Comparison of ENCODE assay signal across 8 mouse cellular contexts in the genomic region with DNA sequence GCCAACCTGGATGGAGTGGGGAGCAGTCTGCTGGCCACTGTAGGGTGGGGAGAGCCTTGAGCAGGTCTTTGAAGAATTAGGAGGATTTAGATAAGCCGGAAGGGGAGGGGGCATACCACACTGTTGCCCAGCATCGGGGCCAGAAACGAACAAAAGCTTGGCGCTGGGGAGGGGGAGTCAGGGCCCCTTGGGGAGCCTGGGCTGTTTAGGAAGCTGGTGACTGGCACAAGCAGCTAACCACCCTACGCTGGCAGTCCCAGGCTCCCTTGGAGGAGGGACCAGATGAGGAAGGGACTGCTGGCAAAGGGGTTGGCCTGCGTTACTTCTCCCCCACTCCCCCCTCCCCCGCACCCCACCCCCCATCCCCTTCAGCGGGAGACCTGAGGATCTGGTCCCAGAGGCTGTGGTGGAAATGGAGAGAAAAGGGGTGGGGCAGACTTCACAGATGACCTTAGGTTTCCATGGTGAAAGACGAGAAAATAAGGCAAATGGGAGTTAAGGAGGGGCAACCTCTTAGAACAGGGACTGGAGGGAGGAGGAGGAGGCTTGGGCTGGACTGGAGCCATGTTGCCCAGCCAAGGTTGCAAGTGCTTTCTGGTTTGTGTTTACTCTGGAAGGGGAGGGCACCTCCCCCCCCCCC. TPM values are rescaled to one million over a fixed set of nuclear protein-coding genes. Genes with fewer than 3 reads are reported as not detected.
DNase-seq lines count a peak whose midpoint lies in the region; ATAC-seq and TF ChIP-seq lines count a peak whose summit lies in the region.

No protein-coding gene starts in this region.

- peaks cover 95% of the 10 kb centered on the region for H3K4me1 ChIP-seq in embryonic facial prominence, embryonic 10.5 days
- H3K4me1 ChIP-seq in hindbrain, embryonic 10.5 days (replicated peaks): peaks cover 80% of the 10 kb centered on the region
- H3K4me1 ChIP-seq in limb, embryonic 14.5 days (ENCODE audit: control insufficient read depth, insufficient read depth, low read length): peaks cover 62% of the 10 kb centered on the region
- H3K4me1 ChIP-seq in midbrain, embryonic 15.5 days: peaks cover 33% of the 10 kb centered on the region

- 0 out of 2 replicates have a peak overlapping the region, but pooled peaks have one; percentile 34 for H3K9ac ChIP-seq in limb, embryonic 14.5 days (ENCODE audit: low read depth, low read length, severe bottlenecking)
- H3K9ac ChIP-seq in midbrain, embryonic 15.5 days: no peak overlapping the region

- WGBS in embryonic facial prominence, embryonic 10.5 days: 1% methylated on average over 9 of the region's 9 CpGs
- under 1% methylated on average over 9 of the region's 9 CpGs for WGBS in hindbrain, embryonic 10.5 days
- WGBS in limb, embryonic 14.5 days: 10% methylated on average over 7 of the region's 9 CpGs
- WGBS in midbrain, embryonic 15.5 days: 4% methylated on average over 8 of the region's 9 CpGs

- TF ChIP-seq POLR2A in limb, embryonic 14.5 days (IDR thresholded peaks at IDR 0.05; ENCODE audit: borderline replicate concordance, extremely low read depth, insufficient read depth, insufficient read length): no peak

- peaks cover 32% of the 10 kb centered on the region for H3K36me3 ChIP-seq in embryonic facial prominence, embryonic 10.5 days (replicated peaks)
- H3K36me3 ChIP-seq in hindbrain, embryonic 10.5 days: peaks cover 26% of the 10 kb centered on the region
- peaks cover 7% of the 10 kb centered on the region; the same call in 1 of the 2 replicates for H3K36me3 ChIP-seq in limb, embryonic 14.5 days (ENCODE audit: control insufficient read depth, insufficient read depth, low read length)
- no peaks in the 10 kb centered on the region for H3K36me3 ChIP-seq in midbrain, embryonic 15.5 days (replicated peaks)

- H3K4me2 ChIP-seq in limb, embryonic 14.5 days (replicated peaks; ENCODE audit: low read depth, low read length, severe bottlenecking): peak overlapping the region; percentile 38
- peak overlapping the region; percentile 14; the same call in 1 of the 2 replicates for H3K4me2 ChIP-seq in midbrain, embryonic 15.5 days

- no peaks in the 10 kb centered on the region for H3K27me3 ChIP-seq in embryonic facial prominence, embryonic 10.5 days (replicated peaks; ENCODE audit: low read depth, poor library complexity, severe bottlenecking)
- no peaks in the 10 kb centered on the region for H3K27me3 ChIP-seq in hindbrain, embryonic 10.5 days (ENCODE audit: insufficient read depth, poor library complexity, severe bottlenecking)
- H3K27me3 ChIP-seq in limb, embryonic 14.5 days (ENCODE audit: control insufficient read depth, insufficient read depth, low read length): no peaks in the 10 kb centered on the region
- no peaks in the 10 kb centered on the region for H3K27me3 ChIP-seq in midbrain, embryonic 15.5 days (replicated peaks)

- DNase-seq in left cerebral cortex, postnatal 4 days: peak; percentile 72
- no peak for DNase-seq in left cerebral cortex, postnatal 25 days (ENCODE audit: low spot score in 2 of 2)
- peak; percentile 78 for DNase-seq in embryonic facial prominence, embryonic 10.5 days (ENCODE audit: low spot score)
- DNase-seq in hindbrain, embryonic 10.5 days (ENCODE audit: low spot score): peak; percentile 73
- DNase-seq in limb, embryonic 14.5 days (ENCODE audit: low spot score): no peak
- DNase-seq in layer of hippocampus, postnatal 25 days (ENCODE audit: extremely low spot score in 1 of 2, low spot score in 1 of 2): no peak
- no peak for DNase-seq in frontal cortex, postnatal 36 days (ENCODE audit: low spot score in 2 of 2)

- no peaks in the 10 kb centered on the region for H3K9me3 ChIP-seq in embryonic facial prominence, embryonic 10.5 days
- H3K9me3 ChIP-seq in hindbrain, embryonic 10.5 days: no peaks in the 10 kb centered on the region
- no peaks in the 10 kb centered on the region for H3K9me3 ChIP-seq in limb, embryonic 14.5 days (ENCODE audit: control insufficient read depth, low read length)
- no peaks in the 10 kb centered on the region for H3K9me3 ChIP-seq in midbrain, embryonic 15.5 days

- peak overlapping the region; percentile 86 for H3K27ac ChIP-seq in embryonic facial prominence, embryonic 10.5 days (replicated peaks)
- H3K27ac ChIP-seq in hindbrain, embryonic 10.5 days: peak overlapping the region; percentile 93
- H3K27ac ChIP-seq in limb, embryonic 14.5 days (replicated peaks; ENCODE audit: low read depth, low read length): peak overlapping the region; percentile 78
- peak overlapping the region; percentile 74 for H3K27ac ChIP-seq in midbrain, embryonic 15.5 days

- intact Hi-C loops in left cerebral cortex, postnatal 4 days (cut with DNase I): loop anchor here (5.0 kb wide), 2 partner anchors 429 to 519 kb away; no protein-coding TSS in a partner anchor
- intact Hi-C loops in left cerebral cortex, postnatal 25 days (cut with DNase I): no loop called here

- peak overlapping the region; percentile 44 for H3K4me3 ChIP-seq in embryonic facial prominence, embryonic 10.5 days
- peak overlapping the region; percentile 43 for H3K4me3 ChIP-seq in hindbrain, embryonic 10.5 days
- no peak overlapping the region for H3K4me3 ChIP-seq in limb, embryonic 14.5 days (replicated peaks; ENCODE audit: low read length)
- no peak overlapping the region for H3K4me3 ChIP-seq in midbrain, embryonic 15.5 days

- ATAC-seq in limb, embryonic 14.5 days (ENCODE audit: low FRiP score, low read depth): peak; percentile 47
- ATAC-seq in midbrain, embryonic 15.5 days (replicated peaks): peak; percentile 82

RNA-seq across cellular contexts. Expression of a gene that starts 7.8 kb away (rescaled TPM):
- total RNA-seq in left cerebral cortex, postnatal 4 days (2021): 10 to 100 TPM; 29.4 to 32.5 TPM
- total RNA-seq in left cerebral cortex, postnatal 25 days (2021): 10 to 100 TPM; 25.2 to 26.3 TPM
- 55.0 and 55.2 TPM in 2 replicates for polyA plus RNA-seq in embryonic facial prominence, embryonic 10.5 days (2016; fragmentation: Nextera tagmentation; extraction: Ambion mirVana)
- 57.1 and 58.7 TPM in 2 replicates for polyA plus RNA-seq in hindbrain, embryonic 10.5 days (2016; fragmentation: Nextera tagmentation; extraction: Ambion mirVana)
- 38.2 and 70.8 TPM in 2 replicates for polyA plus RNA-seq in limb, embryonic 14.5 days (2012; rRNA removed)
- 76.0 and 76.7 TPM in 2 replicates for polyA plus RNA-seq in limb, embryonic 14.5 days (2014; fragmentation: Nextera tagmentation; extraction: Ambion mirVana)
- polyA plus RNA-seq in midbrain, embryonic 15.5 days (2015; fragmentation: Nextera tagmentation; extraction: Ambion mirVana): 24.6 and 27.7 TPM in 2 replicates
- total RNA-seq in layer of hippocampus, postnatal 25 days (2021): 10 to 100 TPM; 50.0 to 56.1 TPM

Comparison
In these comparisons a context has a peak if more than half of its experiments do, and no peak if none do; other contexts are left out.
1. DNase-seq: peak in left cerebral cortex, postnatal 4 days (single experiment), embryonic facial prominence, embryonic 10.5 days (single experiment) and hindbrain, embryonic 10.5 days (single experiment); none in left cerebral cortex, postnatal 25 days (0 of 2), limb, embryonic 14.5 days (single experiment), layer of hippocampus, postnatal 25 days (0 of 2) and frontal cortex, postnatal 36 days (0 of 2).
2. H3K4me3 ChIP-seq: peak in embryonic facial prominence, embryonic 10.5 days (single experiment) and hindbrain, embryonic 10.5 days (single experiment); none in limb, embryonic 14.5 days (single experiment) and midbrain, embryonic 15.5 days (single experiment).
3. Peak in every context shown above with its lines, with median percentiles within 50 percentile points of each other: H3K27ac ChIP-seq.